Mouse (Mus musculus) embryo, embryonic 11.5 days (tissue): ENCODE data around the gene Trim33.

Experiments
- DNase-seq: peaks from one replicate; pipeline ENCODE4 v3.0.0-alpha.2; 2012; ENCODE audit warnings: low read depth, low spot score

Trim33 gene

DNA sequence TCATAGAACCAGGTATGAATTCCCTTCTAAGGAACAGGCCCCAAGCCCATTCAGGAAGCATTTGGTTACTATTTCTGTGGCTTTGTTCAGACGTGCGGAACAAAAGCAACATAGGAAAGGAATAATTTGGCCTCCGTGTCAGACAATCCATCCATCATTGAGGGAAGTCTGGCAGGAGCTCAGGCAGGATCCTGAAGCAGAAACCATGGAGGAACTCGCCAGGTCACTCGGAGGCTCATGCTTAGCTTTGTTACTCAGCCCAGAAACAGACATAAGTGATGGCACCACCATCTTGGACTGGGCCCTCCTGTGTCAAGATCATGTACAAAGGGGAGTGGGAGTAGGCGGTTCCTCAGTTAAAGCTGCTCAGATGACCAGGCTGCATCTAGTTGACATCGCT is 82.1 kb downstream of the Trim33 start:
- no peak for DNase-seq

DNA sequence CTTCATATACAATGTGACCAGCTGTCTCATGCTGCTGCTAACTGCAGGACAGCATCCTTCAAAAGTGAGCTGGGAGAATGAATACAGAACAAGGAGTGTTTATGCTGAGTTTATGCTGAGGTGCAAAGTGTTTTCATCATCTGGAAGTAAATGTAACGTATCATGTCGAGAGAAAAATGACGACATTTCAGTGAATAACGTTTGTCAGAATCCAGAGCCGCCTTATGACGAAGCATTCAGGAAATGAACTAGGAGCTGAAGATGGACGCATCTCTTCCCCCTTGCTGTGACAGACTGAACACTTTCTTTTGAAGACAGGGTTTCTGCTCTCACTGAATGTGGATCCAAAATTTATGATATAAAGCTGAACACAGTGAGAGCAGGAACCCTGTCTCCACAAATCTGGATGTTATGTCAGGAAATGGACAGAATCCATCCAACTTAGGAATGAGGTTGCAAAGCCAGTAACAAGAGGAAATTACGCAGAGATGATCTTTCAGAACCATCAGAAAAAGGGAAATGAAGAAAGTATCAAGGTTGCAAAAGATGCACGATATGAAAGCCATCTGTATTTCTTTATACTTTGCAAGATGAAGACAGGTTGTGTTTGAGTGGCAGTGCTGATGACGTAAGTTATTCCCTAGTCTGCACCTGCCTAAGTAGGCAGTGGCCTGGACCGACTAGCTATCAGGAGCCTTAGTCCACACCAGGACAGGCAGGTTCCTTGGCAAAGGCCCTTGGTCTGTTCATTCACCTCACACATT is 85.3 kb downstream of the Trim33 start:
- DNase-seq = no peak

- no peak for DNase-seq
Measured at GRCm38 (mm10) chr3:103367176-103367970, 88.3 kb downstream of the Trim33 start.

DNA sequence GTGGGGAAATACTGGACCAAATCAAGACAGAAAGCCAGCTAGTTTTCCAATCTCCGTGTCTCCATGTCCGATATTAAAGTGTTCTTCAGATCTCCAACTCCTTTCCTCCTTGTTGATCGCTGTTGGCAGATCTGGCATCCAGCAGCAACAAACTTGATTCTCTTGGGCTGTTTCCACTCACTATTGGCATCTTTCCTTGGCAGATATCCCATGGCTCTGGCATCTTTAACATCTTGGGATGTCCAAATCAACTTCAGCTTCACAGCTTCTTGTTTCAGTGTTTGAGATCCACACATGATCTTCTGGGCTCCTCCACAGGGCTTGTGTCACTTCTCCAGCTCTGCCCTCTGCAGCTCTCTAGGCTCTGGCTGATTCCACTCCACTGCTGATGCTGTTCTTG is 89.6 kb downstream of the Trim33 start:
- no peak for DNase-seq

- peak; percentile 22 for DNase-seq
Measured at GRCm38 (mm10) chr3:103374028-103374427, 94.9 kb downstream of the Trim33 start.

DNA sequence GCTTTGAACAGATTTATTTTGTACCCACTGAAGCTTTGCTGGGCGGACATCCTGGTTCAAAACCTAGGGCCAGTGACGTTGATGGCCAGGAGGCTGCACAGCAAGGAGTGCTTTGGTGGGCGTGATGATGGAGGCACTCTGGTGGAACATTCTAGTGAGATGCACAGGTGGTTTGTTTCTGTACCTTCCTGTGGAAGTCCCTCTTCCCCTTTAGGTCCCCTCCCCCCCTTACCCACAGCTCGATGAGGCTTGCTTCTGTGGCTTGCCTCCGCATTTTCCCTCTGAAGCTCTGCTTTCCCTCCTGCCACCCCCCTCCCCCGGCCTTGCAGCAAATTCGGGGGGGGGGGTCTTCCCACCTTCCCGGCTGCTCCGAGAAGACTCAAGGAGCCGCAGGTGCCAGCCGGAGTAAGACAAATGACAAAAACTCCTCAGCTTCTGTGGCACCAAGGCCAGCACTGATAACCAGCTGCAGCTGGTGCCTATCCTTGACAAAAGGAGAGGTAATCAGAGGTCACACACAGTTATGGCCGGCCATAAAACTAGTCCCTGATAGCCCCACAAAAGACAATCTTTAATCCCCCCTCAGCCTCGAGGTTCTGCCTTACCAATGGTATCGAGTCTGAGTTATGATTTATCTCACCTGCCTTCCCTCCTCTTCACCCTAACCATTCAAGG is 96.2 kb downstream of the Trim33 start:
- no peak for DNase-seq

- peak; percentile 36 for DNase-seq
Measured at GRCm38 (mm10) chr3:103378018-103378417, 98.9 kb downstream of the Trim33 start.

DNA sequence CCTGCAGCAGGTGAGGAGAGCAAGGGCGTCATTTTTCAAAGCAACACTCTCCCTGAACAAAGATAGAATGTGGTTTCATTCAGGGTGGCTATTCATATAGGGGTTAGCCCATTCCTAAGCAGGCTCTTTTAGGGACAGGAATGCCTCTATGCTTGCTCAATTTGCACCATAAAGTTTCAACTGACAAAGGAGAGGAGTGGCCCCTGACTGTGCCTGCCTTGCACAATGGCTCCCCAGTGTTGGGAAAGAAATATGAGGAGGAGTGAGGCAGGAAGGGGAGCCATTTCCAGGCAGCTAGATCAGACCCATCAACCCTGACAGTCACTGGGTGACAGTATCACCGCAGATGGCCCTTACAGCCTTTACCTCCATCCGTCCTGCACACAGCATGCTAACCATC is 100.3 kb downstream of the Trim33 start:
- DNase-seq = no peak

- DNase-seq = no peak
Measured at GRCm38 (mm10) chr3:103380814-103381213, 101.7 kb downstream of the Trim33 start.

- no peak for DNase-seq
Measured at GRCm38 (mm10) chr3:103381441-103381840, 102.3 kb downstream of the Trim33 start.

DNA sequence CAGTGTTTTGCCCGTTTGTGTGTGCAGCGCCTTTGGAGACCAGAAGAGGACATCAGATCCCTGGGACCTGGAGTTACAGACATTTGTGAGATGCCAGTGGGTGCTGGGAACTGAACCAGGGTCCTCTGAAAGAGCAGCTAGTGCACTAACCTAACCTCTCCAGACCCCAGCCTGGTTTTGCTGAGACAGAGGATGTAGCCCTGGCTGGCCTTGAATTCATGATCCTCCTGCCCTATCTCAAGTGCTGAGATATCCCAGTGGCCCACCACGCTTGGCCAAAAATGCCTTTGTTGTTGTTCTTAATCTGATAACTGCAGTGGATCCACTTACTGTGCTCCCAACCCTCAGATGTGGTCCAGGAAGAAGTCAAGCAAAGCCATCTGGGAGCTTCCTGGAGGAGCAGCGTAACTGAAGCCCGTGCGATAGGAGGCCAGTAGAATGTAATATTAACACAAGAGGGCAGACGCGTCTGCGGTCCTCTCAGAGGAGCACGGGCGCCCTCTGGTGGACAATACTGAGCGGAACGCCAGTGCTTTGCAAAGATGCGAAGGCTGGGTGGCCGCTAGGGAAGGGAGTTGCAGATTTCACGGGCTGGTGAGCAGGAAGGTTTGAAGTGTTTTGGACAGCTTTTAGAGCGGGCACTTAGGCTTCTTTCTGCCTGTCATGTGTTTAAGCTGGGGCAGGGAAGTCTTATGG is 103.9 kb downstream of the Trim33 start:
- DNase-seq = peak; percentile 92

DNA sequence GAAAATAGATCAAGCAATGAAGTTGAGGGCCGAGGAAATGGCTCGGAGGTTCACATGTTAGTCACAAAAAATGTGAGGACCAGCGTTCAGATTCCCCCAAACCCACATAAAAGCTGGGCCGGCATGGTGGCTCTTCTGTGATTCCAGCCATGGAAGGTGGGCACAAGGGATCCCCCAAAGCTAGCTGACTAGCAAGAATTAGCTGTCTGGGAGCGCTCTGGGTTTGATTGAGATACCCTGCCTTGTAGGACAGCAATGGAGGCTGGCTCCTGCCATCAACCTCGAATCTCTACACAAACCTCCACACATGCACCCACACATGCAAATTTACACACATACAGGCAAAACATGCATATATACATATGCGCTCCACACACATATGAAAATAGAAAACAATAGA is 105.4 kb downstream of the Trim33 start:
- no peak for DNase-seq

DNA sequence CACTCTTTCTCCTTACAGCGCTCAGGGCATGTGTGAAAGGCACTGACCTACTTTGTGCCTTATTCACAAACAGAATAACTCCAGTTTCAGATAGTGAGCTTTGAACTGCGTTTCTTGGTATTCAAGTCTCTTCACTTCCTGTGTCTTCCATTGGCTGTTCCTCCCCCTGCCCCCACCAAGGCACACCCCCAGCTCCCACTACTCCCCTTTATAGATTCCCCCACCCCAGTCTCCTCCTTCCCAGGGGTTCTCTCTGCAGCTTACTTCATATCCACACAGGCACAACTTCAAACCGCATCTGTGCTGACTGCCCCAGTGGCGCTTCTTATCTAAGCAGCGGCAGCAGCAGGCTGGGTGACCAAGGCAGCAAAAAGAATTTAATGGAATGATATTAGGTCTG is 105.9 kb downstream of the Trim33 start:
- no peak for DNase-seq

DNA sequence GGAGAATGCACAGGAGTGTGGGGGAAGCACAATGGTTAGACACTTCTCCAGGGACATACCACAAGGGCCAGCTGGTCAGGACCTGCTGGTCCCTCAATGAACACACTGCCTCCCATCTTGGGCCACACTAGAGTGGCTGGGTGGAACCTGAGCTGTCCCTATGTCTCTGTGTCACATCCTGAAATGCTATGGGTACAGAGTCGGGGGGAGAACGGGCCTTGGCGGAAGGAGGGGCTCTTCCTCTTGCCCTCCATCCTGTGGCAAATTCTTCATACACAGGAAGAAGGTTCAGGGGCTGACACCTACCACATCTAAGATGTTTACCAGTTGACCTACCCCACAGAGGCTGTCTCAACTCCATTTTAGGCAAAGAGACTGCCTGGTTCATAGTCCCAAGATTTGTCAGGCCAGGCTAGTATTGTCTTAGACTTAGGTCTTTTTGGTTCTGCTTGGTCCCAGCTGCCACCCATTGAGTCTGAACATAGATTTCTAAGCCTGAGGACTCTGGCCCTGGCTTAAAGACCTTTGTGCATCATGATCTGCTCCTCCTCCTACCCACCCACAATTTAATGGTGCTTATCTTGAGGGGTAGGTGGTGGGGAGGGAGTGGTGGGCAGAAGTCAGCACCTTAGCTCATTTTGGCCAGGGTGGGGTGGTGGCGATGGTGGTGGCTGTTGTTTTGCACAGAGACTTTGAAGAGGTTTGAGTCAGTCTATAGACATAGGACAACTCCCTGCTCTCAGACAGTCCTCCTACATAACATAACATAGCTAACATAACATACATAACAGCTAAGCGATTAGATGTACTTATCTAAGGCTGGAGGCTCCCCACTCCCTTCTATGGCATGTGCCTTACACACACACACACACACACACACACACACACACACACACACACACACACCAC is 106.5 kb downstream of the Trim33 start:
- DNase-seq = no peak

- no peak for DNase-seq
Measured at GRCm38 (mm10) chr3:103386292-103387031, 107.4 kb downstream of the Trim33 start.

GRCm38 (mm10) chr3:103392613-103393258 is 113.6 kb downstream of the Trim33 start:
- peak; percentile 35 for DNase-seq

DNA sequence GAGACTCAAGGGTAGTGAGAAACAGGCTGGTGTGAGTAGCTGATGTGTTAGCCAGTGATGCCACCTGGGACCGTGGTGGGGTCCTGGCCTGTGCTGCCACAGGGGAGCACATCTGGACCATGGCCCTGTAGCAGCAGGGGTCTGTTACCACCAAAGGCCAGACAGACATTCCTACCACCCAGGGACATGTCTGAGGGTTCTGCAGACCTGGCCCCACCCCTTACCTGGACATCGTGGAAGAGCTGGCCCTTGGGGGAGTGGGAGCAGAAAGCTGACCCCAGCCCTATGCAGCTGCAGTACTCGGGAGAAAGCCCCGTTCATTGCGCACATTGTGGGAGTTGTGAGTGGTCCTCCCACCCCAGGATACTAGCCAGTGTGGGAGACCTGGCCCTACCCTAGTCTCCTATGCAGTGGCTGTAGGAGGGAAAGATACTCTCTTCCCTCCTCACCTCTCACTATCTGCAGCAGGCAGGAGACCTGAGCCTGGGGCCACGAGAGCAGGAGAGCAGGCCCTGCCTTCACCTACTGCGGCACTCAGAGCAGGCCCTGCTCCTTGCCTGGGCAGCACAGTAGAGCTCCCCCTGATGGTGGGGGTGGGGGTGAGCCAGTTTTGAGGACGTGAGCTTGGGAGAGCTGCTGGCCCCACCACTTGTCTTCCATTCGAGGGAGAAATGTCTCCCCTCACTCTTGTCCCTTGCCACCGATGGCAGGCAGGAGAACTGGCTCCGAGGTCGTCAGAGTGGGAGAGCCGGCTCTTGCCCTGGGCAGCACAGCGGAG is 114.4 kb downstream of the Trim33 start:
- no peak for DNase-seq

- DNase-seq = no peak
Measured at GRCm38 (mm10) chr3:103394121-103394520, 115.0 kb downstream of the Trim33 start.

GRCm38 (mm10) chr3:103397523-103397922 is 118.4 kb downstream of the Trim33 start:
- DNase-seq = no peak
